Mouse (Mus musculus) liver, postnatal 0 days (tissue): ENCODE results near the gene Elf2.

Experiments used
- CTCF ChIP-seq: sonication (generic); IDR thresholded peaks from 2 replicates; pipeline ENCODE4 v1.5.1; 2016; ENCODE audit warnings: antibody characterized with exemption, low read depth
- EP300 ChIP-seq: IDR thresholded peaks from 2 replicates; pipeline ENCODE4 v1.6.1; 2016; ENCODE audit warnings: antibody characterized with exemption, low read depth, mild to moderate bottlenecking

- TF ChIP-seq CTCF = no peak
- no peak for TF ChIP-seq EP300
Measured at GRCm38 (mm10) chr3:51262942-51263341, 77.5 kb downstream of the Elf2 start.
